Mouse (Mus musculus) embryo, embryonic 11.5 days (tissue): Measurements from ENCODE around the gene Kalrn.

ENCODE experiments used
- DNase-seq: peaks from one replicate; pipeline ENCODE4 v3.0.0-alpha.2; 2012; ENCODE audit warnings: low read depth, low spot score

Gene Kalrn

GRCm38 (mm10) chr16:34192959-34193842 lies 380.1 kb downstream of the Kalrn start:
- peak; percentile 49 for DNase-seq

GRCm38 (mm10) chr16:34184721-34185120 lies 388.6 kb downstream of the Kalrn start:
- no peak for DNase-seq

GRCm38 (mm10) chr16:34183186-34183585 lies 390.1 kb downstream of the Kalrn start:
- DNase-seq, result no peak

DNA sequence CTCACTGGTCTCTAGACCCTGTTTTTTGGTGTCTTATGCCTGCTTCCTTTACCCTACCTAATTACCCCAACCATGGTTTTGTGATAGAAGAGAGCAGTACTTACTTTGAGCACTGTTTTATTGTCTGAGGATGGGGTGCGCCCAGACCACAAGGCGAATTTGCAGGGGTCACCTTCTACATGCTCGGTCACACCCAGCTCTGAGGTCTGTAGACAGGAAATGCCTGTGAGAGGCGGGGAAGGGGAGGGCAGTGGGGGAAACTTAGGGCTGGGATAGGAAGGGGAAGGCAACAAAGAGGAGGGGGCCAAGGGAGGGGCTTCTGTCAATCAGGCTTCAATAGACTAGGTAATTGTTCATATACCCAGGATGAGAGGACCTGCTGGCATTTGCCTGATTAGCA lies 397.7 kb downstream of the Kalrn start:
- DNase-seq, result no peak

DNA sequence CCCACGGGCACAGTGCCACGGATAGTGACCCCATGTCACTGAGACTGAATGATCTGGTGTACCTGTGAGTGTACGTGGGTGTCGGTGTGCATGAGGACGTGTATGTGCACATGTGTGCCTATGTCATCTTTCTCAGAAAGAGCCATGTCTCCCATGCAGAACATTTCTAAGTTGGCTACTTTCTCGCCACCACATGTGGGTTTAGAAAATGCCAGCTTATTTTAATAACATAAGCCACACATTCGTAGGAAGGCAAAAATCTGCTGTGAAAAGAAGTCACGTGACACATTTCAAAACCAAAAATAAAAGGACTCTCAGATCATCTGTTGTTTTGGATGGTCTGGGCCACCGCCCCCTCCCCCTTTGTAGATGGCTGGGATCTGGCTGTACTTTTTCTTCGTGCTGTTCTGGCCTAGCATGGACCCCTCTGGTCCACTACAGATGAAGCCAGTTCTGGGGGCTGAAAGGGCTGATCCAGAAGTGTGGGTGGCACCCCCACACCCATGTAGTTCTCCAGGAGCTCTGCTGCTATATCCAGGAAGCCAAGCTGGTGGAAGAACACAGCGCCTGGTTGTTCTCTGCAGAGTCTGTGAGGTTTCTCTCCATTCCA lies 400.7 kb downstream of the Kalrn start:
- DNase-seq, result no peak

DNA sequence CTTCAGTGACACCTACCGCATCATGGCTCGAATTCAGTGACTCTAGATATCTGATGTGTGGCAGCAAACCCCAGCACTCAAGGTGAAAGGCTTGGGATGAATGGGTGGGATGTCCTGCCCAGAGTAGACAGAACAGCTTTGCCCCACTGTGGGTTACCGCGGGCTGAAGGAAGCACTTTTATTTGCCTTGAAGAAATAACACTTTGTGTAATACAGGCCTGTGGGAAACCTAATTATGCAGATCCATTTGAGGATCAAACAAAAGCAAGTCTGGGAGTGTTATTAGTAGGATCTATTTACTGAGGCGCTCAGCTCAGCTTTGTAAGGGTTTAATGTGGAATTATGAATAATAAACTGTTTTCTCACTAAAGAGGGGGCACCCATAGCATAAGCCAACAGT lies 406.3 kb downstream of the Kalrn start:
- no peak for DNase-seq

DNA sequence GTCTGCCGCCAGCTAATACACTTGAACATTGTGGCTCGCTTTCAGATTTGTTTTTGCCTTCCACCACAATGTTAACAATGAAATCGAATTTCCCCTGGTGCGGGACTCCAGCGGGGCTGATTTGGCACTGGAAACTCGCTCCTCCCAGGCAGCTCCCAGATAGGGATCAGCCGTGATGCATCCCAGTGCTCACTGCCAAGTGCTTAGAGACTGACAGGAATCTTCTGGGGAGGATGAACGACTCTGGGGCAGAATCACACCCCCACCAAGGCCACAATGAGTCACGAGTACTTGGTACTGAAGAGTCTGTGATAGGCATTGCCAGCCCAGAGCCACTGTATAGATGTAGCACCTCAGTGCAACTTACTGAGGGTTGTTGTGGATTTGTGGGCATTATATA lies 410.2 kb downstream of the Kalrn start:
- DNase-seq, result no peak

DNA sequence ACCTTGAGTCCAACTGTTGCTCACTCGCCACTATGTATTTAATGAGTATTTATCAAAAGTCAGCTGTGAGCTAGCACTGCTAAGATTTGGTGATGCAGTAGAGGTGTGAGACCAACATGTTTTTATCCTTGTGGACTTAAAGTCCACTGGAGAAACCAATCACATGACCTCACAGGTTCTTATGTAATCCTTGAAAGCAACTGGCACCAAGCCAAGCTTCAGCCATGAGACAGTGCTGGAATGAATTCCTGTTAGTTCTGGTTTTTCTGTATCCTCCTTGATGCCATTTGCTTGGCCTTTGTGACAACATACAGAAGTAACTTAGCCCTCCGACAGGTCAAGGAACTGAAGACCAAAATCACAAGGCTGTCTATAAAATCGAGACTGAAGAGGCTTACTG lies 413.8 kb downstream of the Kalrn start:
- no peak for DNase-seq

DNA sequence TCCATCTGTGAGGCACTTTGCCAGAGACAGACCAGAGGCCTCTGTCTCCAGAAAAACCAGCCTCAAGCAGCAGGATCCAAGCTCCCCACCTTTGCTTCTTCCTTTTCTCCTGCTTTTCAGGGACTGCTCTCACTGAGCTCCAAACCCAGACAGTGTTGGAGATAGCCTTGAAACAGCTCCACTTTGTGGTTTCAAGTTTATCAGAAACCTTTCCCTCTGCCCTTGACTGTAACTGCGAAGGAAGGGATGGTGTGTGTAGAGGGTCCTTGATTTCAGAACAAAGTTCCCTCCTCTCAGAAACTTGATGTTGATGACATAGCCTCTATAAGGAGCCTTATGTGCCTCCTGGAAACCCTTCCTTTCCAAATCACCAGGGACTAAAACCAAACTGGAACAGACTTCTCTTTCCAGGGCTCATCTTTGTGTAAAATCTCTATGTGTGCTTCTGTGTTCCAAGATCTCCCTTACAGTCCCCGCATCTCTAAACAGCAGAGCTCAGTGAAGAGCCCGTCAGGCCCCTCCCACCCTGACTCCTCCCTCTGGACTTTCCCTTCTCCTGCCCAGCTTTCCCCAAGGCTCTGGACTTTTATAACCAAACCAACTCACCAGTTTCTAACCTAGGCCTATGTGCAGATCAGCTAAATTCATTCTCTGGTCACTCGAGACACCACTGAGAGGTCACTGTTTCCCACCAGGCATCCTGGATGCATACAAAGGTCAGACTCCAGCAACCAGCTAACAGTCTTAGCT lies 415.8 kb downstream of the Kalrn start:
- DNase-seq, result no peak

DNA sequence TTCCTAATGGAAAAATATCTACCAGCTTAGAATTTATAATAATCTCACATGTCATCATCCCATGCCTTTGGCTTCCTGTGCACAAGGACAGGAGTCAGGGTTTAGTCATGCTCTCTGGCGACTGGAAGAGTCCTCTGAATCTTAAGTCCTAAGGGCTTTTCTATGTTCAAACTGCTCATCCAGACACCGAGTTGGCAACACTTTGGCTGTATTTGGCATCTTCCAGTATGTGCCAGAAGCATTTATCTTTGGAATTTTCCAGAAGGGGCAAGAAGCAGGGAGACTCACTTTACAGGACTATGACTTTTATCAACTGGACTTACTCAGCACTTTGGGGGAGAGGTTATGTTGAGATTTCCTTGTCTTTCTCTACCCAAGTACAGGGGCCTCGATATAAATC lies 417.6 kb downstream of the Kalrn start:
- no peak for DNase-seq

DNA sequence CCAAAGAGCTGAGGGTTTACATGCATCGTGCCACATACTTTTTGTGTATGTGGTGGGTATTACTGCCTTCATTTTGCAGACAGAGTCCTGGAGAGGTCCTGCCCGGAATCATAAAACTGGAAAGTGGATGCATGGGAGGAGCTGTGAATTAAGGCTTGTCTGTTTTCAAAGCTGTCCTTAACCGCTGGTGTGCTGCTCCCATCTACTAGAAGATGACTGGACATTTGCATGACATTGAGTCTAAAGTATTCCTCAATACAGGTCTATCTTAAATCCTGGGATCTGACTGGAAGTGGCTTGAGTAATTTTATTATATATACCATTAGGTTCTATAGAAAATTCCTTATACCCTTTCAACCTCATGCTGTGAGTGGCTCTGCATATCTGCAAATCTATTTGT lies 418.4 kb downstream of the Kalrn start:
- DNase-seq, result no peak

DNA sequence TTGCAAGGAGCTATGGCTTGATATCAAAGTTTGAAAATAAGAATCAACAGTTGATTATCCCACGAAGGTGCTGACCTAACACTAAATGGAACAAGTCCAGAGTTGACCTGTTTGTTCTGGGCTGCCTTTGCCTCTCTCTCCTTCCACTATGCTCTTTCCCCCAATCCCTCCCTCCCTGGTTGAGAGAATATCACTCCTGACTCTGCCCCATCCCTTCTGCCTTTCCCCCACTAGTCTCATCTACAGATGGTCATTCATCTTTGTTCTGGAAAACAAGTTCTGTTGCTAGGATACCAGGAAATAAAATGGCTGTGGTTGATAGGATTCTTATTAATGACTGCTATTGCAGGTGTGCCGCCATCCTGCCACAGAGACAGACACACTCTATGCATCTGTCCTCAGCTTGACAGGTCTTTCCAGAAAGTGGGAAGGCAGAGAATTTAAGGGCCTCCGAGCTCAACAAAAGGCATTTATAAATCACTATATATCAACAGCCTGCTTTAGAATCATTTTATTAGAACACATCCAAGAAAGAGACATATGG lies 421.7 kb downstream of the Kalrn start:
- DNase-seq, result no peak

GRCm38 (mm10) chr16:34141670-34142069 lies 431.7 kb downstream of the Kalrn start:
- DNase-seq, result no peak

GRCm38 (mm10) chr16:34135074-34135473 lies 438.3 kb downstream of the Kalrn start:
- no peak for DNase-seq

- DNase-seq, result no peak
Measured at GRCm38 (mm10) chr16:34134628-34135027, 438.7 kb downstream of the Kalrn start.

DNA sequence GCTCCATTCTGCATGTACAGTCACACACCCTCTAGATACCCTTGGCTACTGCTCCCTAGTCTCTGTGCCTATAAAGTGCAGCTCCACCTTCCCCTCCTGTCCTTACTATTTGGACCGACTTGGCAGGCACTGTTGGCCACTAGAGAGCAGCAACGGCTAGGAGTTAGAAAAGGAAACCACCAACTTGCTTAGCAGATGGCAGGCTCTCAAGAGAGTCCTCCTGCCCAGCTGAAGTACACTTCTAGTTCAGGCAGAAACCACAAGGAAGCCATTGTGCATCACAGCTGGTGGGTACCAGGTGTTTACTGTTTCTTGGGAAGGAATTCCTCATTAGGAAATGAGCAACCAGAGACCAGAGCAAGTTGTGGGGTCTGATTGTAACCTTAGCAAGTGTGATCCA lies 447.7 kb downstream of the Kalrn start:
- DNase-seq, result peak; percentile 47

GRCm38 (mm10) chr16:34122486-34122885 lies 450.8 kb downstream of the Kalrn start:
- no peak for DNase-seq

GRCm38 (mm10) chr16:34121288-34121687 lies 452.0 kb downstream of the Kalrn start:
- DNase-seq, result no peak

- no peak for DNase-seq
Measured at GRCm38 (mm10) chr16:34120801-34121201, 452.5 kb downstream of the Kalrn start.

GRCm38 (mm10) chr16:34119844-34120243 lies 453.5 kb downstream of the Kalrn start:
- no peak for DNase-seq

GRCm38 (mm10) chr16:34119370-34119769 lies 454.0 kb downstream of the Kalrn start:
- DNase-seq, result no peak

- no peak for DNase-seq
Measured at GRCm38 (mm10) chr16:34114665-34115064, 458.7 kb downstream of the Kalrn start.
